Mouse (Mus musculus) v-Abl transformed pro-B cells (cell line): ENCODE data around the gene Trim33.

ENCODE experiments used
- in situ Hi-C, 2 experiments: fragments of 400-800 bp; cut with MboI; formaldehyde crosslinking; loops; one replicate each; pipeline ENCODE4 v1.15.1; 2025; ENCODE audit not compliant: unreplicated experiment in 2 of 2

Trim33 gene

GRCm38 (mm10) chr3:103354041-103354440 lies 74.9 kb downstream of the Trim33 start:
- in situ Hi-C loops: loop anchor here in 1 of 2 experiments (25.0 kb wide), 2 partner anchors 292 to 1767 kb away; partner anchors contain the start of genes Ampd1 and Nras

GRCm38 (mm10) chr3:103361150-103361549 lies 82.1 kb downstream of the Trim33 start:
- in situ Hi-C loops: loop anchor here in 1 of 2 experiments (25.0 kb wide), 2 partner anchors 299 to 1774 kb away; partner anchors contain the start of genes Ampd1 and Nras

- in situ Hi-C loops: loop anchor here in 1 of 2 experiments (25.0 kb wide), 2 partner anchors 302 to 1777 kb away; partner anchors contain the start of genes Ampd1 and Nras
These were observed 85.3 kb downstream of the Trim33 start for GRCm38 (mm10) chr3:103364182-103364945.

- in situ Hi-C loops: loop anchor here in 1 of 2 experiments (25.0 kb wide), 2 partner anchors 305 to 1780 kb away; partner anchors contain the start of genes Ampd1 and Nras
These were observed 88.3 kb downstream of the Trim33 start for GRCm38 (mm10) chr3:103367176-103367970.

GRCm38 (mm10) chr3:103368731-103369130 lies 89.6 kb downstream of the Trim33 start:
- in situ Hi-C loops: loop anchor here in 1 of 2 experiments (25.0 kb wide), 2 partner anchors 306 to 1781 kb away; partner anchors contain the start of genes Ampd1 and Nras

- in situ Hi-C loops: loop anchor here (10.0 to 25.0 kb wide), 4 partner anchors 199 to 1787 kb away; partner anchors contain the start of genes Ampd1 (in 1 of the 2), Bcas2 (in 1 of the 2) and Nras (in 1 of the 2)
These were observed 94.9 kb downstream of the Trim33 start for GRCm38 (mm10) chr3:103374028-103374427.

- in situ Hi-C loops: loop anchor here (10.0 to 25.0 kb wide), 6 partner anchors 201 to 1888 kb away; partner anchors contain the start of genes Ampd1 (in 1 of the 2), Bcas2 (in 1 of the 2) and Nras (in 1 of the 2)
These were observed 96.2 kb downstream of the Trim33 start for GRCm38 (mm10) chr3:103375181-103375855.

- in situ Hi-C loops: loop anchor here (10.0 to 25.0 kb wide), 6 partner anchors 203 to 1891 kb away; partner anchors contain the start of genes Ampd1 (in 1 of the 2), Bcas2 (in 1 of the 2) and Nras (in 1 of the 2)
These were observed 98.9 kb downstream of the Trim33 start for GRCm38 (mm10) chr3:103378018-103378417.

- in situ Hi-C loops: loop anchor here (10.0 to 25.0 kb wide), 6 partner anchors 205 to 1892 kb away; partner anchors contain the start of genes Ampd1 (in 1 of the 2), Bcas2 (in 1 of the 2) and Nras (in 1 of the 2)
These were observed 100.3 kb downstream of the Trim33 start for GRCm38 (mm10) chr3:103379371-103379770.

GRCm38 (mm10) chr3:103380814-103381213 lies 101.7 kb downstream of the Trim33 start:
- in situ Hi-C loops: loop anchor here (5.0 to 25.0 kb wide), 7 partner anchors 194 to 1894 kb away; partner anchors contain the start of genes Ampd1 (in 1 of the 2) and Nras (in 1 of the 2)

- in situ Hi-C loops: loop anchor here (5.0 to 25.0 kb wide), 7 partner anchors 194 to 1894 kb away; partner anchors contain the start of genes Ampd1 (in 1 of the 2) and Nras (in 1 of the 2)
These were observed 102.3 kb downstream of the Trim33 start for GRCm38 (mm10) chr3:103381441-103381840.

- in situ Hi-C loops: loop anchor here (5.0 to 25.0 kb wide), 7 partner anchors 196 to 1896 kb away; partner anchors contain the start of genes Ampd1 (in 1 of the 2) and Nras (in 1 of the 2)
These were observed 103.9 kb downstream of the Trim33 start for GRCm38 (mm10) chr3:103382872-103383567.

GRCm38 (mm10) chr3:103384486-103384885 lies 105.4 kb downstream of the Trim33 start:
- in situ Hi-C loops: loop anchor here (5.0 to 25.0 kb wide), 7 partner anchors 197 to 1897 kb away; partner anchors contain the start of genes Ampd1 (in 1 of the 2) and Nras (in 1 of the 2)

GRCm38 (mm10) chr3:103384949-103385348 lies 105.9 kb downstream of the Trim33 start:
- in situ Hi-C loops: loop anchor here (5.0 to 25.0 kb wide), 7 partner anchors 198 to 1898 kb away; partner anchors contain the start of genes Ampd1 (in 1 of the 2) and Nras (in 1 of the 2)

GRCm38 (mm10) chr3:103385383-103386291 lies 106.5 kb downstream of the Trim33 start:
- in situ Hi-C loops: loop anchor here (10.0 to 25.0 kb wide), 5 partner anchors 323 to 1898 kb away; partner anchors contain the start of genes Ampd1 (in 1 of the 2) and Nras (in 1 of the 2)

- in situ Hi-C loops: loop anchor here (10.0 to 25.0 kb wide), 5 partner anchors 324 to 1899 kb away; partner anchors contain the start of genes Ampd1 (in 1 of the 2) and Nras (in 1 of the 2)
These were observed 107.4 kb downstream of the Trim33 start for GRCm38 (mm10) chr3:103386292-103387031.
